Mouse (Mus musculus): ENCODE measurements at regions not wholly inside any gene's neighbourhood (a gene's known extent, or its start where the extent isn't known, plus 50 kb on each side); places are given as distances from the start of the nearest gene placed in this dataset.

DNA sequence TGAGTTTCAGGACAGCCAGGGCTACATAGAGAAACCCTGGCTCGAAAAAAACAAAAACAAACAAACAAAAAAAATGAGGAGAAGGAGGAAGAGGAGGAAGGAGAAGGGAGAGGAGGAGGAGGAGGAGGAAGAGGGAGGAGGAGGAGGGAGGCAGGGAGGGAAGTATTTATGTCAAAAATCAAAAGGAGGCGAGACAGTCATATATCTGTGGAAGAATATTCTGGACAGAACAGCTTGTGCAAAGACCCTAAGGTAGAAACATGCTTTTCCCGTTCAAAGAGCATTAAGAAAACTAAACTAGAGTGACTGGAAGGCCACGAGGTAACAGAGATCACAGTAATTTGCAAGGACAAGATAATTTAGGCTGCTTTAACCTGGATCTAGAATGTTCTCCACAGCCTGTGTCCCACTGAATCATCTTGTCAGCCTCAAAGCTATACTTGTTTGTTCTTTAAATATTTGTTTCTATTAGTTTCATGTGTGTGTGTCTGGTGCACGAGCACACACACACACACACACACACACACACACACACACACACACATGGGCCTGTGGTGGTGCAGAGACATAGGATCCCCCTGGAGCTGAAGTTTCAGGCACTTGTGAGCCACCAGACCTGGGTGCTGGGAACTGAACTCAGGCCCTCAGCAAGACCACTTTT lies 50.5 kb upstream of the Cpsf6 start:
- no peak for TF ChIP-seq POLR2A (IDR thresholded peaks at IDR 0.05; ENCODE audit: borderline replicate concordance, extremely low read depth, low read depth, low read length)
- no peak for TF ChIP-seq CTCF (IDR thresholded peaks at IDR 0.05; ENCODE audit: insufficient read depth, low read length)
